Mouse (Mus musculus) olfactory bulb, adult 2 months (tissue): Measurements from ENCODE around the gene Rspry1.

Experiments used
- CTCF ChIP-seq: fragments of 200-500 bp; IDR thresholded peaks from 2 replicates; pipeline ENCODE4 v1.5.1; 2012; ENCODE audit warnings: low read depth, mild to moderate bottlenecking, low read length, moderate library complexity; ENCODE audit not compliant: insufficient read depth
- POLR2A ChIP-seq: fragments of 200-500 bp; IDR thresholded peaks from 2 replicates; pipeline ENCODE4 v1.6.1; 2012; ENCODE audit warnings: mild to moderate bottlenecking, low read depth, low read length, moderate library complexity; ENCODE audit not compliant: insufficient read depth

DNA sequence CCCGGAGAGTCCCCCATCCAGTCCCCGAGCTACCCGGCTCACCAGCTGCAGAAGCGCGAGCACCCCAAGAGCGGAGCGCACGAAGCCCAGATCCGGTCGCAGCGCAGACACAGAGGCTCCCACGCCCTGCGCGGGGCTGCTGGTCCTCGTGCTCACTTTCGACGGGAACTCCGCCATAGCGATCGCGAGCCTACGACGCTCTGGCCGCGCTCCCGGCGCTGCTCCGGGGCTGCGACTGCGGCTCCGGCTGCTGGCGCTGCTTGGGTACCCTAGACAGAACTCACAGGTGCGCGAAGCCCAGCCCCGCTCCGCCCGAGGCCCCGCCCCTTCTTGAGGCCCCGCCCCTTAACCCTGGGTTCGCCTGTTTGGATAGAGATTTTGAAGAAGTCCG, 94.3 kb downstream of the Rspry1 start, which contains the start of gene Pllp:
- TF ChIP-seq POLR2A (no peak), CTCF (no peak)
